Mouse (Mus musculus) thymus, adult 2 months (tissue): ENCODE measurements around the gene Apex1.
"Not testable (repeated sequence)": the region's sequence is repeated elsewhere in the genome, so short reads cannot be mapped to it uniquely, and the experiment has no call there.

Experiments used
- CTCF ChIP-seq: fragments of 200-500 bp; IDR thresholded peaks from 2 replicates; pipeline ENCODE4 v1.5.1; 2012; ENCODE audit warnings: mild to moderate bottlenecking, control low read depth, low read length, moderate library complexity, borderline replicate concordance; ENCODE audit not compliant: control insufficient read depth, poor library complexity, insufficient read depth; ENCODE audit errors: extremely low read depth
- POLR2A ChIP-seq: fragments of 200-500 bp; IDR thresholded peaks from 2 replicates; pipeline ENCODE4 v1.6.1; 2012; ENCODE audit warnings: mild to moderate bottlenecking, low read length, control low read depth, moderate library complexity; ENCODE audit not compliant: control insufficient read depth, poor library complexity, insufficient read depth; ENCODE audit errors: extremely low read depth

- not testable (repeated sequence) for TF ChIP-seq CTCF, POLR2A
These were observed 1.3 kb upstream of the Apex1 start for GRCm38 (mm10) chr14:50923437-50923836.
